Mouse (Mus musculus) E14TG2a.4 (cell line): Measurements from ENCODE around the gene Btbd16.

ENCODE experiments used
- CTCF ChIP-seq: conservative IDR thresholded peaks from 2 replicates; pipeline ENCODE4 v1.5.1; 2014; ENCODE audit warnings: low read length
- NANOG ChIP-seq: IDR thresholded peaks from 2 replicates; pipeline ENCODE4 v1.6.1; 2014; ENCODE audit warnings: borderline replicate concordance, low read length, mixed read lengths
- POU5F1 ChIP-seq: IDR thresholded peaks from 2 replicates; pipeline ENCODE4 v1.6.1; 2014; ENCODE audit warnings: low read length, borderline replicate concordance

DNA sequence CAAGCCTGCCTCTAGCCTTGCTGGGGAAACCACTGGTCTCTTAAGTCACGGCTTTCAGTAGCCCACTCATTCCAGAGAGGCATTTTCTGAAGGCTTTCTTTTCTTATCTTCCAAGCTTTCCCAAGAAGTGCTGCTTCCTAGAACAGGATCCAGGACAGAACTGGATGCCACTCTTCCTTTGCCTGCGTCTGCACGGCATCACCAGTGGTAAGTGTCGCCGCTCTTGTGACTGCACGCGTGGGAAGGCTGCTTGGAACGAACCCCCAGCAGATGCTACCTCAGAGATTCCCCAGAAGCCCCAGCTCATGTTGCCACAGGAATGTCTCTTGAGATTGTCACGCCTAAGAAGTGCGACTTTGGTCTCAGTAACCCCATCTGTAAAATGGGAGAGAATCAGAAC is 41.7 kb downstream of the Btbd16 start:
- TF ChIP-seq CTCF (no peak), POU5F1 (no peak), NANOG (no peak)
